Mouse (Mus musculus) ES-E14 (cell line): Measurements from ENCODE around the gene Cracr2a.

ENCODE experiments used
- CHD2 ChIP-seq: IDR thresholded peaks from 2 replicates; pipeline ENCODE4 v1.6.1; 2014; ENCODE audit warnings: mild to moderate bottlenecking, low read depth, low read length, inconsistent platforms
- MAFK ChIP-seq: IDR thresholded peaks from 2 replicates; pipeline ENCODE4 v1.6.1; 2014; ENCODE audit warnings: mild to moderate bottlenecking, low read depth, low read length, inconsistent platforms; ENCODE audit not compliant: insufficient read depth
- ZC3H11A ChIP-seq: IDR thresholded peaks from 2 replicates; pipeline ENCODE4 v1.6.1; 2012; ENCODE audit warnings: low read depth, mild to moderate bottlenecking, inconsistent platforms, low read length, borderline replicate concordance
- ZNF384 ChIP-seq: IDR thresholded peaks from 2 replicates; pipeline ENCODE4 v1.6.1; 2012; ENCODE audit warnings: low read depth, low read length, inconsistent platforms

DNA sequence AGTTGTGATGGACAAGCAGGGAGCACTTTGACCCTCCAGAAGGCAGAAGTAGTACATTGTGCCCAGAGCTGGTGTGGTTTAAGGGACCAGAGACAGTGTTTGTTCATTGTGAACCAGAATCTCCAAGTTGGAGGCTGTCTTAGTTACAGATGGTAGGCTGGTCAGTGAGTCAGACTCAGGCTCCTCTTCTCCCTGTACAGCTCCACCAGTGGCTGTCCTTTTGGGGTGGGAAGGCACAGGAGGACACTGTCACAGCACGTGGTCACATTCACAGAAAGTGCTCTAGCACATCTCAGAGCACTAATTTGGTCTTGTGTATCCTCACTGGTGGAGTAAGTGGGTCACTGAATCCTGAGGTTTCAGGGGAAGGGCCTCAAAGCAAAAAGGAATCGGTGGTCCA lies 68.1 kb downstream of the Cracr2a start:
- TF ChIP-seq ZC3H11A (no peak), ZNF384 (no peak), MAFK (no peak), CHD2 (no peak)
